Mouse (Mus musculus): ENCODE measurements at regions not wholly inside any gene's neighbourhood (a gene's known extent, or its start where the extent isn't known, plus 50 kb on each side); places are given as distances from the start of the nearest gene placed in this dataset.

- no peak for DNase-seq
- intact Hi-C loops (cut with DNase I) = no loop called here
These were observed 676.7 kb upstream of the Edil3 start for GRCm38 (mm10) chr13:88144591-88144990.

GRCm38 (mm10) chr13:88186579-88186978 is 634.7 kb upstream of the Edil3 start:
- intact Hi-C loops (cut with DNase I) = no loop called here
- DNase-seq = no peak

GRCm38 (mm10) chr13:88201717-88202323 is 619.5 kb upstream of the Edil3 start:
- intact Hi-C loops (cut with DNase I) = no loop called here
- DNase-seq = peak in 1 of 2 experiments; percentile 0

GRCm38 (mm10) chr13:88240448-88240847 is 580.8 kb upstream of the Edil3 start:
- intact Hi-C loops (cut with DNase I) = no loop called here
- DNase-seq = no peak

Data from heart, postnatal 14 days (tissue).